Mouse (Mus musculus) heart, embryonic 14.5 days (tissue): ENCODE measurements around the gene Necap1. TPM values are rescaled to one million over a fixed set of nuclear protein-coding genes. Genes with fewer than 3 reads are reported as not detected.

Experiments
- ATAC-seq: fragments of 200-750 bp; cut with Nextera tagmentation; 2 replicates; pipeline ENCODE4 v1.8.0; 2017; ENCODE audit warnings: low read depth, moderate TSS enrichment; ENCODE audit not compliant: insufficient number of reproducible peaks, insufficient read depth, low FRiP score
- H3K27ac ChIP-seq, 2 experiments: fragments of 200-500 bp in 1 of 2; fragments of 300-500 bp in 1 of 2; sonication (generic) in 1 of 2; replicated peaks in 1 of 2; 2 replicates each; pipeline ENCODE4 v1.5.1; 2012 to 2014; ENCODE audit warnings: low read depth in 2 of 2, low read length in 2 of 2, control low read depth in 1 of 2, mild to moderate bottlenecking in 1 of 2, mixed read lengths in 1 of 2; ENCODE audit not compliant: control insufficient read depth in 1 of 2, insufficient read depth in 1 of 2
- H3K27me3 ChIP-seq: fragments of 300-500 bp; sonication (generic); 2 replicates; pipeline ENCODE4 v1.6.1; 2014; ENCODE audit warnings: mild to moderate bottlenecking, low read length, control low read depth; ENCODE audit not compliant: control insufficient read depth, insufficient read depth
- H3K36me3 ChIP-seq: fragments of 300-500 bp; sonication (generic); 2 replicates; pipeline ENCODE4 v1.6.1; 2014; ENCODE audit warnings: mild to moderate bottlenecking, control low read depth, low read length, mixed read lengths; ENCODE audit not compliant: control insufficient read depth, insufficient read depth
- H3K4me1 ChIP-seq, 2 experiments: fragments of 200-500 bp in 1 of 2; fragments of 300-500 bp in 1 of 2; sonication (generic) in 1 of 2; 2 replicates each; pipeline ENCODE4 v1.6.1; 2012 to 2014; ENCODE audit warnings: low read length in 2 of 2, control low read depth in 1 of 2, mixed read lengths in 1 of 2; ENCODE audit not compliant: control insufficient read depth in 2 of 2, insufficient read depth in 2 of 2
- H3K4me2 ChIP-seq: fragments of 300-500 bp; sonication (generic); 2 replicates; pipeline ENCODE4 v1.6.1; 2014; ENCODE audit warnings: mild to moderate bottlenecking, low read length
- H3K4me3 ChIP-seq, 2 experiments: fragments of 200-500 bp in 1 of 2; fragments of 300-500 bp in 1 of 2; sonication (generic) in 1 of 2; 2 replicates each; pipeline ENCODE4 v1.5.1; 2012 to 2014; ENCODE audit warnings: low read length in 2 of 2, mild to moderate bottlenecking in 2 of 2, control low read depth in 1 of 2, low read depth in 1 of 2, moderate library complexity in 1 of 2; ENCODE audit not compliant: control insufficient read depth in 1 of 2, insufficient read depth in 1 of 2
- H3K9ac ChIP-seq: fragments of 300-500 bp; sonication (generic); 2 replicates; pipeline ENCODE4 v1.6.1; 2014; ENCODE audit warnings: mild to moderate bottlenecking, low read length
- H3K9me3 ChIP-seq: fragments of 300-500 bp; sonication (generic); 2 replicates; pipeline ENCODE4 v1.6.1; 2016; ENCODE audit warnings: low read length, control low read depth; ENCODE audit not compliant: control insufficient read depth
- WGBS: fragments of 180-500 bp; shearing (Covaris S2); extraction: QIAGEN DNeasy Blood & Tissue Kit; methylation state at CpG from one replicate; pipeline ENCODE4 v1.1.7; 2014; 5-methylcytosine and 5-hydroxymethylcytosine counted together
- polyA plus RNA-seq: library from polyadenylated mRNA; unstranded; fragments of >200 nt; fragmentation: Nextera tagmentation; extraction: Ambion mirVana; gene quantifications from 2 replicates; pipeline ENCODE4 v1.2.1, GENCODE M21; 2014

Necap1 gene
- 54.8 and 55.0 TPM in 2 replicates for polyA plus RNA-seq

- peak; percentile 94 for ATAC-seq
- H3K4me3 ChIP-seq: peak within 1 kb of the TSS; percentile 93 to 99
- H3K4me1 ChIP-seq: peaks cover 0 to 7% of the 10 kb centered on the region in 2 experiments; a peak in 2 of 4 replicates
- H3K27me3 ChIP-seq: no peaks in the 10 kb centered on the region
- peak within 1 kb of the TSS; percentile 73 for H3K4me2 ChIP-seq
- H3K27ac ChIP-seq: peak within 1 kb of the TSS; percentile 82 to 88
- H3K9me3 ChIP-seq: no peaks in the 10 kb centered on the region
- peak within 1 kb of the TSS; percentile 94 for H3K9ac ChIP-seq
- H3K36me3 ChIP-seq: peaks cover 29% of the 10 kb centered on the region
- 7% methylated on average over 43 of the region's 43 CpGs for WGBS
Measured at GRCm38 (mm10) chr6:122873871-122874719, at the start of gene Necap1. TSS of gene Necap1 (plus strand) at chr6:122874474.

- Histone ChIP-seq H3K27me3 (no peaks in the 10 kb centered on the region), H3K9ac (no peak overlapping the region), H3K27ac (peak overlapping the region in 1 of 2 experiments; percentile 77; a peak in 3 of 4 replicates), H3K4me2 (peak overlapping the region; percentile 70; the same call in 1 of the 2 replicates), H3K36me3 (peaks cover 20% of the 10 kb centered on the region), H3K9me3 (no peaks in the 10 kb centered on the region), H3K4me3 (no peak overlapping the region), H3K4me1 (peaks cover 41 to 55% of the 10 kb centered on the region in 2 experiments)
- no peak for ATAC-seq
- 87% methylated on average over 9 of the region's 9 CpGs for WGBS
Measured at GRCm38 (mm10) chr6:122825166-122825565, 49.1 kb upstream of the Necap1 start.

GRCm38 (mm10) chr6:122825923-122826742, 48.1 kb upstream of the Necap1 start:
- H3K27ac ChIP-seq: peak overlapping the region; percentile 77 to 81
- WGBS: 1% methylated on average over 29 of the region's 29 CpGs

GRCm38 (mm10) chr6:122828086-122828485, 46.2 kb upstream of the Necap1 start:
- WGBS: 53% methylated on average over 13 of the region's 13 CpGs
- Histone ChIP-seq H3K27me3 (no peaks in the 10 kb centered on the region), H3K36me3 (peaks cover 46% of the 10 kb centered on the region), H3K27ac (no peak overlapping the region), H3K4me2 (no peak overlapping the region), H3K4me1 (peaks cover 27 to 32% of the 10 kb centered on the region in 2 experiments), H3K4me3 (no peak overlapping the region), H3K9ac (no peak overlapping the region), H3K9me3 (no peaks in the 10 kb centered on the region)
- ATAC-seq: no peak

More at GRCm38 (mm10) chr6:122825923-122826742, 48.1 kb upstream of the Necap1 start:
- H3K9ac ChIP-seq: peak overlapping the region; percentile 66
- peaks cover 28% of the 10 kb centered on the region for H3K36me3 ChIP-seq
- peak; percentile 91 for ATAC-seq
- H3K4me1 ChIP-seq: peaks cover 35 to 48% of the 10 kb centered on the region in 2 experiments
- H3K27me3 ChIP-seq: no peaks in the 10 kb centered on the region
- no peaks in the 10 kb centered on the region for H3K9me3 ChIP-seq
- H3K4me2 ChIP-seq: peak overlapping the region; percentile 70
- H3K4me3 ChIP-seq: peak overlapping the region; percentile 34 to 48

GRCm38 (mm10) chr6:122832880-122833279, 41.4 kb upstream of the Necap1 start:
- no peak overlapping the region for H3K9ac ChIP-seq
- H3K36me3 ChIP-seq: peaks cover 91% of the 10 kb centered on the region
- 82% methylated on average over 7 of the region's 7 CpGs for WGBS
- no peak for ATAC-seq
- H3K27me3 ChIP-seq: no peaks in the 10 kb centered on the region
- H3K27ac ChIP-seq: no peak overlapping the region
- H3K4me2 ChIP-seq: no peak overlapping the region
- H3K9me3 ChIP-seq: peaks cover 6% of the 10 kb centered on the region; the same call in 1 of the 2 replicates
- H3K4me3 ChIP-seq: no peak overlapping the region
- H3K4me1 ChIP-seq: no peaks in the 10 kb centered on the region

- peaks cover 6% of the 10 kb centered on the region; the same call in 1 of the 2 replicates for H3K9me3 ChIP-seq
- WGBS: 68% methylated on average over 4 of the region's 4 CpGs
- H3K4me3 ChIP-seq: no peak overlapping the region
Measured at GRCm38 (mm10) chr6:122834365-122834764, 39.9 kb upstream of the Necap1 start.

GRCm38 (mm10) chr6:122836974-122837373, 37.3 kb upstream of the Necap1 start:
- WGBS: 93% methylated on average over 3 of the region's 3 CpGs
- no peaks in the 10 kb centered on the region for H3K4me1 ChIP-seq
- H3K36me3 ChIP-seq: peaks cover 97% of the 10 kb centered on the region

More at GRCm38 (mm10) chr6:122834365-122834764, 39.9 kb upstream of the Necap1 start:
- Histone ChIP-seq H3K9ac (no peak overlapping the region), H3K27me3 (no peaks in the 10 kb centered on the region), H3K4me1 (no peaks in the 10 kb centered on the region), H3K27ac (no peak overlapping the region), H3K36me3 (peaks cover 94% of the 10 kb centered on the region), H3K4me2 (no peak overlapping the region)
- no peak for ATAC-seq

More at GRCm38 (mm10) chr6:122836974-122837373, 37.3 kb upstream of the Necap1 start:
- no peaks in the 10 kb centered on the region for H3K27me3 ChIP-seq
- no peak overlapping the region for H3K4me2 ChIP-seq
- H3K4me3 ChIP-seq: no peak overlapping the region
- no peak for ATAC-seq
- H3K9me3 ChIP-seq: peaks cover 6% of the 10 kb centered on the region; the same call in 1 of the 2 replicates
- H3K9ac ChIP-seq: no peak overlapping the region
- no peak overlapping the region for H3K27ac ChIP-seq
